Mouse (Mus musculus) thymus, postnatal 4 days (tissue): ENCODE data around the gene Map4.

ENCODE experiments used
- DNase-seq: peaks from one replicate; pipeline ENCODE4 v3.0.0; 2021

Map4 gene

DNA sequence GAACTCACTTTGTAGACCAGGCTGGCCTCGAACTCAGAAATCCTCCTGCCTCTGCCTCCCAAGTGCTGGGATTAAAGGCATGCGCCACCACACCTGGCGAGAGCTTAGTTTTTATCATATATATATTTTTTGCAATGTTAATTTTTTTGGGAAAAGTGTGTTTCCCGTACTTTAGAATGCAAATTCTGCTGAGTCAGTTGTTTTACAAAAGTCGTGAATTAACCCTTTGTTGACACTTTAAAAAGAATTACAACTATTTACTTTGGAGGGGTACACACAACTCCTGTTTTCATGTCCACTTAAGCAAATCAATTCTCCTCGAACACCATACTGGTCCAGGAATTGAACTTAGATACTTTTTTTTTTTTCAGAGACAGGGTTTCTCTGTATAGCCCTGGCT lies 201.7 kb downstream of the Map4 start:
- DNase-seq, result no peak
